Mouse (Mus musculus) forebrain, embryonic 16.5 days (tissue): ENCODE results near the gene Erfe. TPM values are rescaled to one million over a fixed set of nuclear protein-coding genes. Genes with fewer than 3 reads are reported as not detected.

Experiments used
- ATAC-seq: fragments of 200-750 bp; cut with Nextera tagmentation; 2 replicates; pipeline ENCODE4 v1.8.0; 2017; ENCODE audit warnings: mild to moderate bottlenecking, moderate library complexity
- H3K27ac ChIP-seq: fragments of 300-500 bp; sonication (generic); 2 replicates; pipeline ENCODE4 v1.5.1; 2014; ENCODE audit warnings: low read length, control low read depth
- H3K27me3 ChIP-seq: fragments of 300-500 bp; sonication (generic); replicated peaks from 2 replicates; pipeline ENCODE4 v1.6.1; 2014; ENCODE audit warnings: low read length; ENCODE audit not compliant: control insufficient read depth, insufficient read depth
- H3K36me3 ChIP-seq: fragments of 300-500 bp; sonication (generic); 2 replicates; pipeline ENCODE4 v1.6.1; 2014; ENCODE audit not compliant: control insufficient read depth, insufficient read depth
- H3K4me1 ChIP-seq: fragments of 300-500 bp; sonication (generic); replicated peaks from 2 replicates; pipeline ENCODE4 v1.6.1; 2014; ENCODE audit warnings: low read length; ENCODE audit not compliant: control insufficient read depth, insufficient read depth
- H3K4me2 ChIP-seq: fragments of 300-500 bp; sonication (generic); 2 replicates; pipeline ENCODE4 v1.6.1; 2014; ENCODE audit warnings: mild to moderate bottlenecking, low read length, control low read depth
- H3K4me3 ChIP-seq: fragments of 300-500 bp; sonication (generic); replicated peaks from 2 replicates; pipeline ENCODE4 v1.5.1; 2014; ENCODE audit warnings: mild to moderate bottlenecking, low read length, control low read depth
- H3K9ac ChIP-seq: fragments of 300-500 bp; sonication (generic); replicated peaks from 2 replicates; pipeline ENCODE4 v1.6.1; 2014; ENCODE audit warnings: low read depth, low read length, control low read depth
- H3K9me3 ChIP-seq: fragments of 300-500 bp; sonication (generic); 2 replicates; pipeline ENCODE4 v1.6.1; 2016; ENCODE audit warnings: low read length; ENCODE audit not compliant: control insufficient read depth
- WGBS: fragments of 180-500 bp; shearing (Covaris S2); extraction: QIAGEN DNeasy Blood & Tissue Kit; methylation state at CpG from one replicate; pipeline ENCODE4 v1.1.7; 2014; 5-methylcytosine and 5-hydroxymethylcytosine counted together
- polyA plus RNA-seq: library from polyadenylated mRNA; unstranded; fragments of >200 nt; fragmentation: Nextera tagmentation; extraction: Ambion mirVana; gene quantifications from 2 replicates; pipeline ENCODE4 v1.2.1, GENCODE M21; 2015

The Erfe gene
- polyA plus RNA-seq, 1 experiment from 2014 or later, result 0.16 TPM

DNA sequence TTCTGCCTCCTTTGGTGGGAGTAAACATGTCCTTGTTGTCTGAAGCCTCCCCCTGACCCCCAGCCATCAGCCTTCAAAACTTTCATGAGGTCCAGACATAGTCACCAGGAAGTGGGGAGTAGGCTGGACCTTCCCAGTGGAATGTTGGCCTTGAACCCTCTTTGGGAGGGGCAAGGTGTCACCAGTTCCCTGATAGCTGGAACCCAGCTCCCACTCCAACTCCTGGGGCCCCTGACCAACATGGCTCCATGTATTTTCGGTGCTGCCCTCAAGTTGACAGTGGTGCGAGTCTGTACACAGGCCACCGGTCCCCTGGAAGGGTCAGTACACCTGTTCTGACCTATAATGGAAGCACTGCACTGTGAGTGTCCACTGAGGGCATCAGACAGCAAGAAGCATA, 1.1 kb downstream of the Erfe start:
- Histone ChIP-seq H3K9ac (no peak overlapping the region), H3K27ac (no peak overlapping the region), H3K36me3 (peaks cover 6% of the 10 kb centered on the region), H3K4me3 (no peak overlapping the region), H3K9me3 (no peaks in the 10 kb centered on the region), H3K4me1 (peaks cover 9% of the 10 kb centered on the region), H3K27me3 (peaks cover 6% of the 10 kb centered on the region), H3K4me2 (no peak overlapping the region)
- no peak for ATAC-seq
- 100% methylated on average over 3 of the region's 3 CpGs for WGBS

DNA sequence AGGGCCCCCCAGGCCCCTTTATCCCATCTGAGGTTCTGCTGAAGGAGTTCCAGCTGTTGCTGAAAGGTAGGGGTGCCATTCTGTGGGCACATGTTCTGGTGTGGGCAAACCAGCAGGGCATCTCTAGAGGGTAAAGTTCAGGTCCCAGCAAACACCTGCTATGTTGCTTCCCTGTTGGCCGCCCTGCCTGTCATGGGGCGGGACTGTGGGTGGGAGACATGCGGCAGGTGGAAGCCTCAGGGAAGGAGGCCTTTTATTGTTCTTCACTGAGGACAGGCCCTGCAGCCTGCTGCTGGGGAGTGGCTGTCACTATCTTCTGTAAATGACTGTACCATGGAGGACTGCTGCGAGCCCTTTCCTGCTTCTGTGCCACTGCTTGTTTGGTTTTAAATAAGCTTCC, 3.2 kb downstream of the Erfe start:
- ATAC-seq, result no peak
- no peak overlapping the region for H3K4me3 ChIP-seq
- H3K27ac ChIP-seq, result no peak overlapping the region
- peaks cover 14% of the 10 kb centered on the region for H3K36me3 ChIP-seq
- H3K9me3 ChIP-seq, result no peaks in the 10 kb centered on the region
- 70% methylated on average over 4 of the region's 4 CpGs for WGBS
- peaks cover 6% of the 10 kb centered on the region for H3K27me3 ChIP-seq
- H3K4me1 ChIP-seq, result peaks cover 9% of the 10 kb centered on the region
- no peak overlapping the region for H3K4me2 ChIP-seq
- no peak overlapping the region for H3K9ac ChIP-seq

DNA sequence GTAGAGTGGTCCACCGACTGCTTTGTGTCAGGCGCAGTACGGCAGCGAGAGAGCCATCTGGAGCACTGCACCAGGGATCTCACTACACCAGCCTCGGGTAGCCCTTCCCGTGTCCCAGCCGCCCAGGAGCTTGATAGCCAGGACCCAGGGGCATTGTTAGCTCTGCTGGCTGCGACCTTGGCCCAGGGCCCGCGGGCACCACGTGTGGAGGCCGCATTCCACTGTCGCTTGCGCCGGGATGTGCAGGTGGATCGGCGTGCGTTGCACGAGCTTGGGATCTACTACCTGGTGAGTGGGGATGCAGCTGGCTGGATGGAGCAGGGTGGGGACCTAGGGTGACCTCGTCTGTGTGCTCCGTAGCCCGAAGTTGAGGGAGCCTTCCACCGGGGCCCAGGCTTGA, 3.8 kb downstream of the Erfe start:
- WGBS, result 88% methylated on average over 23 of the region's 23 CpGs
- no peaks in the 10 kb centered on the region for H3K9me3 ChIP-seq

DNA sequence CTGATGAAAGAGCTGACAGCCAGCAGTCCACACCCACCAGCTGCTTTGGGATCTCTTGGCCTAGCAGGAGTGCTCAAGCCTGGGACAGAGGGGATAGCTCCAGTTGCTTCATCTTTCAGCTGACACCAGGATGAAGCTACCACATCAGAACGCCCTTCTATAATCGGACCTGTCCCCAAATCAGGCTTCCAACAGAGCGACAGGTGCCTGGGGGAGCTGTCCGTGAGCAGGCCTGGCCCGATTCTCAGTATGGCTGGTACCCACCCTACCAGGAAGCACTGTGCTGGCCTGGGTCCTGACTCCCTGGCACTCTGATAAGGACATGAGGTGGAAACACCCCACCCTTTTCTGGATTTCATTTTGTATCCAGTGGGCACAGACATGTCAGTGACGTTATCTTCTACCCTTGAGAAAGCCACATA, 7.2 kb downstream of the Erfe start:
- ATAC-seq, result no peak
- Histone ChIP-seq H3K9ac (no peak overlapping the region), H3K27me3 (no peaks in the 10 kb centered on the region), H3K27ac (no peak overlapping the region), H3K4me1 (no peaks in the 10 kb centered on the region), H3K9me3 (no peaks in the 10 kb centered on the region), H3K36me3 (peaks cover 45% of the 10 kb centered on the region), H3K4me3 (no peak overlapping the region), H3K4me2 (no peak overlapping the region)
- WGBS, result 91% methylated on average over 6 of the region's 6 CpGs

More for the DNA sequence above, 3.8 kb downstream of the Erfe start:
- peaks cover 6% of the 10 kb centered on the region for H3K27me3 ChIP-seq
- no peak for ATAC-seq
- peaks cover 9% of the 10 kb centered on the region for H3K4me1 ChIP-seq
- H3K27ac ChIP-seq, result no peak overlapping the region
- peaks cover 20% of the 10 kb centered on the region for H3K36me3 ChIP-seq
- H3K4me3 ChIP-seq, result no peak overlapping the region
- no peak overlapping the region for H3K4me2 ChIP-seq
- H3K9ac ChIP-seq, result no peak overlapping the region

DNA sequence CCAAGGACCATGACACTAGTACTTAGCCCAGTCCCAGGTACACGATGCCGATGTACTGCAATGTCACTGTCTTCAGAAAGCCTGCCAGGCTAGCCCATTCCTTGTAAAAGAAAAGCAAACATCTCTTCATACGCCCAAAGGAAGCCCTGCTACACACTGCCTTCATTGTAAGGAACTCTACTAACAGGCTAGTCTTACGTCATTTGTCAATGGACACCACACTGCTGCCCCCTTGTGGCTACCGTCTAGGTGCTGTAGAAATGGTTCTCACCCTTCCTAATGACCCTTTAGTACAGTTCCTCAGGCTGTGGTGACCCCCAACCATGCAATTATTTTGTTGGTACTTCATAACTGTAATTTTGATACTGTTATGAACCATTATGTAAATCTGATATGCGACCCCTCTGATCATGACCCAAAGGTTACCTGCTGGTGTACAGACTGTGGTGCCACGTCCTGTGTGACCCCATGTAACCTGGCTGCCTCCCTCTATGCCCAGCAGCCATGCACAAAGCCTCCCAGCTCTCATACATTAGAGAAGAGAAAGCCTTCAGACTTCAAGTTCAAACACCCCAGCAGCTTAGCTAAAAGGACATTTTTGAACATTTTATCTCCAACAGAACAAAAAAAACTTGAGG, 14.3 kb downstream of the Erfe start:
- 58% methylated on average over 7 of the region's 7 CpGs for WGBS
- Histone ChIP-seq H3K9ac (no peak overlapping the region), H3K4me3 (no peak overlapping the region), H3K27me3 (no peaks in the 10 kb centered on the region), H3K36me3 (peaks cover 61% of the 10 kb centered on the region), H3K9me3 (no peaks in the 10 kb centered on the region), H3K27ac (no peak overlapping the region), H3K4me1 (no peaks in the 10 kb centered on the region), H3K4me2 (no peak overlapping the region)
- ATAC-seq, result peak; percentile 61; the same call in 1 of the 2 replicates

DNA sequence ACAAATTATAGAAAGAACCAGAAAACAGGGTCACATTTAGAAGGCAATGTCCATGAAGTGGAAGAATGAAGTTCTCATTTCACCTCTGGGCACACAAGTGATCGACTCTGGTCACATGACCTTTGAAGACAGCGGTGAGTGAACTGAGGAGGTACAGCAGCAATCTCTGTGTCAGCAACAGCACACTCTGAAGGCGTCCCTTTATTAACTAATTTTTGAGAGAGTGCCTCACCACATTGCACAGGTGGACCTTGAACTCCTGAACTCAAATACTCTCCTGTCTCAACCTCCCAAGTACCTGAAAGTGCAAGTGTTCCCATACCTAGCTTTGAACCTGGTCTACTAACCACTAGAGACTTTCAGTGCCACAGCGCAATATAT, 14.9 kb downstream of the Erfe start:
- Histone ChIP-seq H3K27me3 (no peaks in the 10 kb centered on the region), H3K27ac (no peak overlapping the region), H3K4me1 (no peaks in the 10 kb centered on the region), H3K36me3 (peaks cover 60% of the 10 kb centered on the region), H3K9me3 (no peaks in the 10 kb centered on the region), H3K4me3 (no peak overlapping the region), H3K4me2 (no peak overlapping the region), H3K9ac (no peak overlapping the region)
- ATAC-seq, result no peak
- 91% methylated on average over 4 of the region's 4 CpGs for WGBS

DNA sequence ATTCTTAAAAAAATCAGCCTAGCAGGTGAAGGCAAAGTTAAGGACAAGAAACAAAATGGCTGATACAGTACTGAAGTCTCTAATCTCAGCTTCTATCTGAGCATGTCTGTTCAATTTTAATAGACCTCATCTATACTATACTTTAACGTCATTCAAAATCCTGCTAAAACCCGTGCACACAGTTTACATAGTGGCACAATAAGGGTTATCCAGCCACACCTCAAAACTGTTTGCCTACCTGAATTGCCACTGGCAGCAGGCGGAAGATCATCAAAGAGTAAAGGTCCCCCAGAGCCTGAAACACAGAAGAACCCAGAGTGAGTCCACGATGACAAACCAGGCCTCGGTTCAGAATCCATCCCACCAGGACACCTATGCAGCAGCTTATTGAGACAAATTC, 24.1 kb downstream of the Erfe start:
- H3K9me3 ChIP-seq, result no peaks in the 10 kb centered on the region
- no peak overlapping the region for H3K4me3 ChIP-seq
- no peak for ATAC-seq
- H3K27me3 ChIP-seq, result no peaks in the 10 kb centered on the region
- H3K36me3 ChIP-seq, result peaks cover 45% of the 10 kb centered on the region
- H3K4me1 ChIP-seq, result 0 out of 2 replicates have a peak, but pooled peaks cover 7% of the 10 kb centered on the region
- H3K4me2 ChIP-seq, result no peak overlapping the region
- no peak overlapping the region for H3K27ac ChIP-seq
- 96% methylated on average over 5 of the region's 5 CpGs for WGBS
- H3K9ac ChIP-seq, result no peak overlapping the region

DNA sequence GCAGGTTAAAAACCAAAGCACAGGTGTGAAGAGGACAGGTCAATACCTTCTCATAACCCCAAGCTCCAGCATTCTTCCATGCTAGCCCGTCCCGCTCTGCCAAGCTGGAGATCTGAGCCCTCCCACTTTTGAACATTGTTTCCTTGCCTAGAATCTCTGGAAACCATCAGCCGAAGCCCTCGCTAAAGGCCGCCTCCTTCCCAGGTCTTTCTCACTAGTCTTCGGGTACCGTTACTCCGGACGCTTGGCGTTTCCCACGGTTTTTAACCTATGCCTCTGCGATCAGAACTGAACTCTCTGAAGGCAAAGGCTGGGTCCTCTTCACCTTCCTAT, 31.7 kb downstream of the Erfe start:
- 1% methylated on average over 12 of the region's 12 CpGs for WGBS
- Histone ChIP-seq H3K4me1 (peaks cover 27% of the 10 kb centered on the region), H3K36me3 (peaks cover 3% of the 10 kb centered on the region; the same call in 1 of the 2 replicates), H3K4me3 (peak overlapping the region; percentile 94), H3K9me3 (no peaks in the 10 kb centered on the region), H3K9ac (peak overlapping the region; percentile 94), H3K27ac (peak overlapping the region; percentile 91), H3K4me2 (peak overlapping the region; percentile 91), H3K27me3 (no peaks in the 10 kb centered on the region)
- ATAC-seq, result no peak

DNA sequence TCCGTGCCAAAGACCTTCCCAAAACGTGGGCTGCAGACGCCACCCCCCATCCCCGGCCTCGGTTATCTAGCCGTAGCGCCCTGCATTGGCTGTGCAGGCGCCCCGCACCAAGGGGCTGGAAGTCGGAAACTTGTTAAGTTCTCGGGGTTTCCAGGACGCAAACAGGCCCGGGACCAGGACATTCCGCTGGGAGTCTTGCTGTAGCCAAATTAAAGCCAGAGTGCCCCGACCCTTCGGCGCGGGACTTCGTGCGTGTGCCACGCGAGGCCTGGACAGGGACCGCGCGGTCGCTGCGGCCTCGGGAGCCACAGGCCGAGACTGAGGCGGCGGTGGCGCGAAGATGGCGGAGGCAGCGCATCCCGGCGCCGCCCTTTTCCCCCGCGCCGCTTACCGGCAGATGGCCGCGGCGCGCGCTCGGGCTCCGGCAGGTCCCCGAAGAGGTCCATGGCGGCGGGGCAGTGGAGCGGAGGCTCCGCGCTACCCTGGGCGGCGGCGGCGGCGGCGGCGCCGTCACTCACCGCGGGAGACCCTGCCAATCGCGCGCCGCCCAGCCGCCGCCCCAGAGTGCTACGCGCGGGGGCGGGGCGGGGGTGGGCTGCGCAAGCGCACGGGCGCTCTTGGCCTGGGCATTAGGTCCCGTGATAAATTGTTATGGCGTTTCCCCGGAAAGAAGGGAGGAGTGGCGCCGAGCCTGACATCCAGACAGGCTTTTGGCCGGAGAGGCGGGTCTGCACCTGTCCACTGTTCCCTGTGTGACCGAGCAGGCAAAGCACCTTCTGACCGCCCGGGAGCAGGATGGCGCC, 32.2 kb downstream of the Erfe start, which contains the start of gene Ilkap:
Gene Ilkap (minus strand): TSS at position 556 of the 803 bp plus-strand sequence.
- peak within 1 kb of the TSS; percentile 91 for H3K4me2 ChIP-seq
- WGBS, result 0% methylated on average over 65 of the region's 91 CpGs
- H3K27me3 ChIP-seq, result no peaks in the 10 kb centered on the region
- H3K9ac ChIP-seq, result peak within 1 kb of the TSS; percentile 94
- peaks cover 27% of the 10 kb centered on the region for H3K4me1 ChIP-seq
- no peaks in the 10 kb centered on the region for H3K9me3 ChIP-seq
- ATAC-seq, result peak; percentile 98
- H3K4me3 ChIP-seq, result peak within 1 kb of the TSS; percentile 94
- peak within 1 kb of the TSS; percentile 91 for H3K27ac ChIP-seq
- peaks cover 2% of the 10 kb centered on the region; the same call in 1 of the 2 replicates for H3K36me3 ChIP-seq
